Mouse (Mus musculus) lung, postnatal 0 days (tissue): ENCODE measurements around the gene Tram1l1. TPM values are rescaled to one million over a fixed set of nuclear protein-coding genes. Genes with fewer than 3 reads are reported as not detected.
"Not testable (repeated sequence)": the region's sequence is repeated elsewhere in the genome, so short reads cannot be mapped to it uniquely, and the experiment has no call there.

Experiments
- ATAC-seq: fragments of 200-750 bp; cut with Nextera tagmentation; 2 replicates; pipeline ENCODE4 v1.8.0; 2017; ENCODE audit warnings: moderate library complexity
- DNase-seq: peaks from one replicate; pipeline ENCODE4 v3.0.0-alpha.2; 2016; ENCODE audit warnings: low spot score
- H3K27ac ChIP-seq: fragments of 300-500 bp; sonication (generic); 2 replicates; pipeline ENCODE4 v1.5.1; 2014; ENCODE audit warnings: antibody characterized with exemption, mild to moderate bottlenecking, low read length, mixed read lengths
- H3K27me3 ChIP-seq: fragments of 300-500 bp; sonication (generic); replicated peaks from 2 replicates; pipeline ENCODE4 v1.6.1; 2014; ENCODE audit warnings: low read length, mixed read lengths; ENCODE audit not compliant: insufficient read depth
- H3K36me3 ChIP-seq: fragments of 300-500 bp; sonication (generic); 2 replicates; pipeline ENCODE4 v1.6.1; 2014; ENCODE audit warnings: low read length, mixed read lengths; ENCODE audit not compliant: insufficient read depth
- H3K4me1 ChIP-seq: fragments of 300-500 bp; sonication (generic); 2 replicates; pipeline ENCODE4 v1.6.1; 2014; ENCODE audit warnings: antibody characterized with exemption, low read depth, low read length, mixed read lengths; ENCODE audit not compliant: insufficient read depth
- H3K4me2 ChIP-seq: fragments of 300-500 bp; sonication (generic); replicated peaks from 2 replicates; pipeline ENCODE4 v1.6.1; 2014; ENCODE audit warnings: low read depth, mild to moderate bottlenecking, low read length, moderate library complexity, mixed read lengths
- H3K4me3 ChIP-seq: fragments of 300-500 bp; sonication (generic); 2 replicates; pipeline ENCODE4 v1.5.1; 2014; ENCODE audit warnings: low read depth, low read length
- H3K9ac ChIP-seq: fragments of 300-500 bp; sonication (generic); replicated peaks from 2 replicates; pipeline ENCODE4 v1.6.1; 2014; ENCODE audit warnings: low read depth, mild to moderate bottlenecking
- H3K9me3 ChIP-seq: fragments of 300-500 bp; sonication (generic); 2 replicates; pipeline ENCODE4 v1.6.1; 2016; ENCODE audit warnings: low read length, mixed read lengths
- CTCF ChIP-seq: IDR thresholded peaks from 2 replicates; pipeline ENCODE4 v1.5.1; 2016; ENCODE audit warnings: antibody characterized with exemption, mild to moderate bottlenecking
- EP300 ChIP-seq: IDR thresholded peaks from 2 replicates; pipeline ENCODE4 v1.6.1; 2016; ENCODE audit warnings: antibody characterized with exemption, mild to moderate bottlenecking, control low read depth
- WGBS: fragments of 180-500 bp; shearing (Covaris S2); extraction: QIAGEN DNeasy Blood & Tissue Kit; methylation state at CpG from one replicate; pipeline ENCODE4 v1.1.7; 2014; 5-methylcytosine and 5-hydroxymethylcytosine counted together
- polyA plus RNA-seq: library from polyadenylated mRNA; unstranded; fragments of >200 nt; fragmentation: Nextera tagmentation; extraction: Ambion mirVana; gene quantifications from 2 replicates; pipeline ENCODE4 v1.2.1, GENCODE M21; 2015

The Tram1l1 gene
- polyA plus RNA-seq = 1.8 and 2.0 TPM in 2 replicates

DNA sequence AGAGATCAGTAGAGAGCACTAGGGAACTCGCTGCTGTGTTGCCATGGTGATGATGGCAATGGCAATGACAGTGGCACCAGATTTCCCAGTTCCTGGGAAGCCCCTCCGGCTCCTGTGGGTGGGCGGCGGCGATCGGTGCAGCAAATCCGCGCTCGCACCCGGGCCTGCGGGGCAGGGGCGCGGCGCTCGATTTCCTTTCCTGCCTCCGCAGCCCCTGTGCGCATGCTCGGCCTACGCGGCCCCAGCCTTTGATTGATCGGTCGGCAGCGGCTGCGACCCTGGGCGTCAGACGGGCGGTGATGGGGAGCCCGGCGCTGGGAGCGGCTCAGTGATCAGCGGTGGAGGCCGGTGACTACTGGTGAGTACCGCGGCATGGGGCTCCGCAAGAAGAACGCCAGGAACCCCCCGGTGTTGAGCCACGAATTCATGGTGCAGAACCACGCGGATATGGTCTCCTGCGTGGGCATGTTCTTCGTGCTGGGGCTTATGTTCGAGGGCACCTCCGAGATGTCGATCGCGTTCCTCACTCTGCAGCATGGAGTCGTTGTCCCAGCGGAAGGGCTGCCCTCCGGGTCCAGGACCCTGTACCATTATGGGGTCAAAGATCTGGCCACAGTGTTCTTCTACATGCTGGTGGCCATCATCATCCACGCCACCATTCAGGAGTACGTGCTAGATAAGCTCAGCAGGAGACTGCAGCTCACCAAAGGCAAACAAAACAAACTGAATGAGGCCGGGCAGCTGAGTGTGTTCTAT, at the start of gene Tram1l1:
TSS of gene Tram1l1 (plus strand) at position 35 of the 756 bp plus-strand sequence.
- DNase-seq (peak; percentile 46), ATAC-seq (peak; percentile 66)
- H3K4me2 ChIP-seq = peak within 1 kb of the TSS; percentile 83
- no peaks in the 10 kb centered on the region for H3K9me3 ChIP-seq
- H3K27ac ChIP-seq = no peak within 1 kb of the TSS
- no peaks in the 10 kb centered on the region for H3K4me1 ChIP-seq
- H3K27me3 ChIP-seq = no peaks in the 10 kb centered on the region
- WGBS = 3% methylated on average over 50 of the region's 53 CpGs
- no peaks in the 10 kb centered on the region for H3K36me3 ChIP-seq
- 0 out of 2 replicates have a peak within 1 kb of the TSS, but pooled peaks have one; percentile 23 for H3K9ac ChIP-seq
- peak within 1 kb of the TSS; percentile 53 for H3K4me3 ChIP-seq
- TF ChIP-seq CTCF (no peak), EP300 (no peak)

DNA sequence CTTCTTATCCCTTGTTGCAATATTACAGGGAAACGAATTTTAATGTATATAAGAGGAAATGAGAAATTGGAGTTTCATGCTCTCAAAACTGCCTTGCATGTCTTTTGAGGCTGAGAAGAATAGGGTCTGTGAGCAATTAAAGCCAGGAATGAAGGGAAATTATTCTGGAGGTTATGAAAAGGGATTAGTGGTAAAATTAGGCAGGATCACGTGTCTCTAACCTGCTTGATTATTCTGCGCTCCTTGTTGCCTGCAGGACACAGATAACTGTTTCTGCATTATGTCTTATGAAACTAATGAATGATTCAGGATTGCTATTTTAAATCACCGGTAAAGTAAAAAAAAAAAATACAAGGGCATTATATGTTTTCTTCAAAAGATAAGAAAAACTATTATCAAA, 49.4 kb upstream of the Tram1l1 start:
- DNase-seq (no peak), ATAC-seq (no peak)
- H3K4me3 ChIP-seq = no peak overlapping the region
- WGBS = 78% methylated on average over 4 of the region's 4 CpGs
- TF ChIP-seq CTCF (no peak), EP300 (no peak)
- no peaks in the 10 kb centered on the region for H3K4me1 ChIP-seq
- no peaks in the 10 kb centered on the region for H3K36me3 ChIP-seq
- H3K9me3 ChIP-seq = no peaks in the 10 kb centered on the region
- H3K27ac ChIP-seq = no peak overlapping the region
- H3K27me3 ChIP-seq = no peaks in the 10 kb centered on the region
- no peak overlapping the region for H3K4me2 ChIP-seq
- H3K9ac ChIP-seq = no peak overlapping the region

- DNase-seq = no peak
- no peak overlapping the region for H3K4me2 ChIP-seq
- H3K9ac ChIP-seq = no peak overlapping the region
- H3K27me3 ChIP-seq = no peaks in the 10 kb centered on the region
- no peak for TF ChIP-seq CTCF
- no peak for ATAC-seq
- H3K36me3 ChIP-seq = no peaks in the 10 kb centered on the region
- no peak overlapping the region for H3K27ac ChIP-seq
- H3K4me1 ChIP-seq = no peaks in the 10 kb centered on the region
- 67% methylated on average over 3 of the region's 3 CpGs for WGBS
- H3K4me3 ChIP-seq = no peak overlapping the region
- no peaks in the 10 kb centered on the region for H3K9me3 ChIP-seq
These were observed 49.0 kb upstream of the Tram1l1 start for GRCm38 (mm10) chr3:124271668-124272067.

DNA sequence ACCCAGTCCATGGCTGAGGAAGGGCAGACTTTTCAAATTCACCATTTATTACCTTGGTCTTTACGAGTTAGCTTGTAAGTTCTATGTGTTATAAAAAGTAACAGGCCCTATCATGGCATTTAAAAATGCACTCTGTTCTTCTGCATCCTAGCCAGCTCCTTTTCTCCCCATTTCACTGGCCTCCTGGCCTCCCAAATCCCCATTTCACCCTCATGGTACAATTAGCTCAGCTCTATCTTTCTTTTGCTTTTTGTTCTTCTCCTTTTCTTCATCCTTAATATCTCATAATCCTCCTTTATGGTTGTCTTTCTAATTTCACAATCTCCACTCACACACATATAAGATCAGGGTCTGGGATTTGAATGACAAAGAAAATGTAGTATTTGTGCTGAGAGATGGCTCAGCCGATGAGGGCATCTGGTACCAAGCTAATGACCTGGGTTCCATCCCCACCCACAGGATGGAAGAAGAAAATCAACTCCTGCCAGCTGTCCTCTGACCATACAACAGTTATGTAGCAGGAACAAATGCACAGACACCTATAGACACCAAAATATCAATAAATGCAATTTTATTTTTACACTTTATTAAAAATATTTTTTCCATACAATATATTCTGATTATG, 48.1 kb upstream of the Tram1l1 start:
- no peak for ATAC-seq
- Histone ChIP-seq H3K4me2 (no peak overlapping the region), H3K4me3 (no peak overlapping the region), H3K4me1 (no peaks in the 10 kb centered on the region), H3K9me3 (no peaks in the 10 kb centered on the region), H3K9ac (no peak overlapping the region), H3K36me3 (no peaks in the 10 kb centered on the region), H3K27me3 (no peaks in the 10 kb centered on the region), H3K27ac (no peak overlapping the region)
- no peak for DNase-seq
- WGBS = 66% methylated on average over 2 of the region's 2 CpGs
- TF ChIP-seq CTCF (no peak), EP300 (no peak)

- not testable (repeated sequence) for H3K4me2 ChIP-seq, H3K27ac ChIP-seq, H3K36me3 ChIP-seq, H3K9ac ChIP-seq, H3K4me1 ChIP-seq, H3K27me3 ChIP-seq, H3K4me3 ChIP-seq, H3K9me3 ChIP-seq, ATAC-seq
- DNase-seq = peak; percentile 40
- TF ChIP-seq CTCF = peak; percentile 76
- WGBS = 10% methylated on average over 13 of the region's 13 CpGs
These were observed 45.6 kb upstream of the Tram1l1 start for GRCm38 (mm10) chr3:124274928-124275609.

- H3K4me1 ChIP-seq, H3K4me3 ChIP-seq, ATAC-seq, H3K9ac ChIP-seq, H3K4me2 ChIP-seq, H3K36me3 ChIP-seq, H3K9me3 ChIP-seq, H3K27me3 ChIP-seq, H3K27ac ChIP-seq, DNase-seq: not testable (repeated sequence)
- WGBS = 34% methylated on average over 7 of the region's 7 CpGs
These were observed 31.7 kb upstream of the Tram1l1 start for GRCm38 (mm10) chr3:124288936-124289335.
